Mouse (Mus musculus): ENCODE results near the gene Sord. TPM values are rescaled to one million over a fixed set of nuclear protein-coding genes. Genes with fewer than 3 reads are reported as not detected.

Gene Sord
- 5.5 to 8.5 TPM (median 6.1 TPM) in 4 replicates for total RNA-seq (2023; ENCODE audit: inconsistent age)

GRCm38 (mm10) chr2:122234611-122235288, at the start of gene Sord:
Gene Sord, plus strand, starts transcription at chr2:122234749.

DNA sequence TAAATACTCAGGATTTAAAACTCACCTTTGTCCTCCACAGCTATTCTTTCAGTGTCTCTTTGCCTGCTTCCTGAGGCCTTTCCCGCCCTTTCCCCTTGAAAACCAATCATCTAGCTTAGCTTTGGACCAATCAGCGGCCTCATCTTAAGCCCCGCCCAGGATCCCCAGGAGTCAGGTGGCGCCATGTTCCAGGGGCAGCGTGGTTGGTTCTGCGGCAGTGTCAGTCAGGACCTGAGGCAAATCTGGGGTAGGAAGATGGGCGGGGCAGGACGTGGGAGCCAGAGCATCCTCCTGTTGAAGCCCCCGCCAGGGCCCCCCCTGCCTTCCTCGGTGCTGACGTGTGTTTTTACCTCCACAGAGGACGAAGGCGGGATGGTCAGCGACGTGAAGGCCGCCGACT, 48.4 kb upstream of the Sord start, which contains the start of the genes Patl2 and Terb2:
Patl2 (minus strand) TSS at position 84 of the 400 bp plus-strand sequence.
Terb2 (plus strand) TSS at position 167 of the 400 bp plus-strand sequence.

GRCm38 (mm10) chr2:122298096-122298499, 63.5 kb downstream of the Sord start, which contains the start of gene Duox2:
Gene Duox2, minus strand, starts transcription at chr2:122298449.

DNA sequence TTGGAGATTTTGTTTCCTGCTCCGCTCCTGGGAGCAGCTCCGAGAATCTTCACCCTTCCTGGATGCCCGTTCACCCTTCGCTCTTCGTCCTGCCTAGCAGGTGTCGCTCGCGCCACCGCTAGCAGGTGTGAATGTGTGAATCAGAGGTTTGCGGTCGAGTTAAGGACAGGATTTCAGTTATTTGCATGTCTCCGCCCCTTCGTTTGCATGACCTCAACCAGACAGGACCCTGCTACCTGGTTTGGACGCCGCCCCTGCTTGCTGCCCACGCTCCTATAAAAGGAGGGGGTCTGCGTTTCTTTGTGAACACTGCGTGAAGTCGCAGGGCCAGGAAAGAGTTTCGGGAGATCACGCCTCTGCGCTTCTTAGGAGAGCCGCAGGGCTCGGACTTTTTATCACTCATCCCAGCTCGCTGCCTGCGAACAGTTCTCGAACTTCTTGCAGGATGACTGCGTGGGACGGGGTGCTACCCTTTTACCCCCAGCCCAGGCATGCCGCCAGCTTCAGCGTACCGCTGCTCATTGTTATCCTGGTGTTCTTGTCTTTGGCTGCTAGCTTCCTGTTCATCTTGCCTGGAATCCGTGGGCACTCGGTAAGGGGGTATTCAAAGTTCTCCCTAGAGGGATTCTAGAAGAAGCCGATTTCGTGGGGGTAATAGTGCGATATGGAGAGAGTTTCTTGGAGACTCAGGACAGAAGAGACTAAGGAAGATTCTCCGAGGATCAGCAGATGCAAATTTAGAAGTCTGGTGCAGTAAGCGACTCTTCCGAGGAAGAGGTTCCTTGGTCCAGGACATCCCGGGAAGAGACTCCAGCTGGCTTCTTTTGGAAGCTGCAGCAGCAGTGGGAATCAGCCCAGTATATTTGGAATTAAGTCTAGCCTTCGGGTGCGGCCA, 64.3 kb downstream of the Sord start, which contains the start of gene Duoxa2:
Duoxa2 (plus strand) TSS at position 305 of the 895 bp plus-strand sequence.

DNA sequence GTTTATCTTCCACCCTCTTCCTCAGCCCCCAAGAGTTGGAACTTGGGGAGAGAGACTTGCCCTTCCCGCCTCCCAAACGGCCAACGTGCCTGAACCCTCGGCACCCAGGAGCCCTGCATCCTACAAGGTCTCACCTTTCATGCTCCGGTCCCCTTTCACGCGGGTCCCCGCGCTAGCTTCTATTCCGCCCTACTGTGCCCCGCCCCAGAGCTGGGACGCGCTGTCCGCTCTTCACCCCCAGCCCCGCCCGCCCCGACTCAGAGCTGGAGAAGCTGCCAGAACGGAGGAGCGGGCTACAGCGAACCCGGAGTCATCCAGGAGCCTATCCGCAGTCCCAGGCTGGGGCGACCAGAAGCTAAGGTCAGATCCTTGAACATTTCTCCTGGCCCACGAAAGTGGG, 79.0 kb downstream of the Sord start, which contains the start of gene Duoxa1:
Duoxa1 (minus strand) TSS at position 195 of the 400 bp plus-strand sequence.

Other genes starting within 250 kb of the Sord start
- 35.7 to 41.9 TPM (median 38.1 TPM) in 4 replicates for gene Eif3j1, start 206.2 kb upstream of the Sord start, total RNA-seq (2023; ENCODE audit: inconsistent age)
- gene Spg11, start 116.4 kb upstream of the Sord start, total RNA-seq (2023; ENCODE audit: inconsistent age) = 27.8 to 32.9 TPM (median 31.7 TPM) in 4 replicates
- 1,673 to 1,804 TPM (median 1,715 TPM) in 4 replicates for gene B2m, start 87.1 kb upstream of the Sord start, total RNA-seq (2023; ENCODE audit: inconsistent age)
- 0.61 to 1.5 TPM (median 0.87 TPM) in 4 replicates for gene Trim69, start 74.0 kb upstream of the Sord start, total RNA-seq (2023; ENCODE audit: inconsistent age)
- not detected in 4 replicates for gene Patl2, start 48.6 kb upstream of the Sord start, total RNA-seq (2023; ENCODE audit: inconsistent age)
- not detected in 4 replicates for gene Terb2, start 48.5 kb upstream of the Sord start, total RNA-seq (2023; ENCODE audit: inconsistent age)
- gene Duox2, start 63.7 kb downstream of the Sord start, total RNA-seq (2023; ENCODE audit: inconsistent age) = not detected in 4 replicates
- not detected in 4 replicates for gene Duoxa2, start 64.2 kb downstream of the Sord start, total RNA-seq (2023; ENCODE audit: inconsistent age)
- gene Duoxa1, start 79.0 kb downstream of the Sord start, total RNA-seq (2023; ENCODE audit: inconsistent age) = not detected in 4 replicates
- gene Duox1, start 80.9 kb downstream of the Sord start, total RNA-seq (2023; ENCODE audit: inconsistent age) = not detected in 4 replicates
- 4.1 to 5.4 TPM (median 4.3 TPM) in 4 replicates for gene Shf, start 134.4 kb downstream of the Sord start, total RNA-seq (2023; ENCODE audit: inconsistent age)
- 112 to 139 TPM (median 116 TPM) in 4 replicates for gene Slc28a2, start 191.7 kb downstream of the Sord start, total RNA-seq (2023; ENCODE audit: inconsistent age)

Data from B cell, adult (primary cell).